Mouse (Mus musculus) kidney, adult 9 months (tissue): ENCODE results near the gene Naa35.

Experiments used
- DNase-seq: peaks from one replicate; pipeline ENCODE4 v3.0.0; 2022

The Naa35 gene

DNA sequence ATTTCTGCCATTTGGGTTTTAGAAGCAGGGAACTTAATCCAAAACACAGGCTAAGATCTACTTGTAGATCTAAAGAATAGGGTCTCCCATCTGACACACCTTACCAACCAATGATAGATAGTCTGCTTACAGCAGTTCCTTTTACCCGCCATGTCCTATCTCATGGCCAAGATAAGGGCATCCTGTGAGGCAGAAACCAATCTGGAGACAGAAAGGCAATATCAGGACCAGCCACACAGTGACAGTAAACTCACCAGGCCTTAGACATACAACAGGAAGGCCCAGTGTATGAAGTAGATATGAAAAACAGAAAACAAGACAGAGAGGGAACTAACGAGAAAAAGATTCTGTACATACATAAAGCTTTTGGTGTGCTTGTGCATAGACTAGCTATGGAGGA is 57.8 kb downstream of the Naa35 start:
- DNase-seq, result no peak

DNA sequence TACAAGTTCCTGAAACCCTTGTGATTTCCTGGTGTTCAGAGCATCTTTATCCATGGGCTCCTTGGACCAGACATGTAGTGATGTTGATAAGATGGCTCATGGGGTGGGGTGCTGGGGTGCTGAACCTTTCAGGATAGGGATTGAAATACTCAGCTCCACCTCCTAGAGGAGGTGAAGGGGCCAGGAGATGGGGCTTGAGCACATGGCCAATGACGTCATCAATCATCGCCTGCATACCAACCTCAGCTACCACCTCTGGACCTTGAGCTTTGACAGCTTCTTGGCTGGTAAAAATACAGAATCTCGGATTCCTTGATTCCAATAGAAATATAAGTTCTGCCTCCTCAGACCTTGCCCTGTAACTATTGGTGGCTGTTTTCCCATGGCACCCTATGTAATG is 60.4 kb downstream of the Naa35 start:
- DNase-seq, result no peak

DNA sequence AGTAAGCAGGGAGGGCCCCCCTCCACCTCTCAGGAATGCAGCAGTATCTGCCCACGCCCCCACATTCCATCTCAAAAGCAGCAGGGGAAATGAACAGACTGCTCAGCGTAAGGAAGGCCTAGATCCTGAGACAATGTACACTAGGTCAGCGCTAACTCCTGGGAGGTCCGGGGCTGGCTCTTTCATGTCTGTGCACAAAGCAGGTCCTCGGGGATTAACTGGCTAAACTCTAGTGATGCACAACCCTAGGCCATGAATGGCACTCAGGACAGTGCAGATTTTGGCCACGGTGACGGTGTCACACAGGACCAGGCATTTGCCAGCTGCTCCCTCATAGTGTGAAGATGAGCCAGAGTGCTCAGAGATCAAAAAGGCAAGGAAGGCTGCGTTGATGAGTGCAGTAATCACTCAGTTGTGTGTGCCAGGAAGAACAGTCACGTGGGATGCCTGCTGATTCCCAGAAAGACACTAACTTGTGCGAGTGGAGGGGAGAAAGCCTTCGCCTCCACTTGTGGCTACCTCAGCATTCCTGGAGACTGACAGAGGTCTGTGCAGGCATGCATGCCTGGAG is 61.7 kb downstream of the Naa35 start:
- peak; percentile 36 for DNase-seq

DNA sequence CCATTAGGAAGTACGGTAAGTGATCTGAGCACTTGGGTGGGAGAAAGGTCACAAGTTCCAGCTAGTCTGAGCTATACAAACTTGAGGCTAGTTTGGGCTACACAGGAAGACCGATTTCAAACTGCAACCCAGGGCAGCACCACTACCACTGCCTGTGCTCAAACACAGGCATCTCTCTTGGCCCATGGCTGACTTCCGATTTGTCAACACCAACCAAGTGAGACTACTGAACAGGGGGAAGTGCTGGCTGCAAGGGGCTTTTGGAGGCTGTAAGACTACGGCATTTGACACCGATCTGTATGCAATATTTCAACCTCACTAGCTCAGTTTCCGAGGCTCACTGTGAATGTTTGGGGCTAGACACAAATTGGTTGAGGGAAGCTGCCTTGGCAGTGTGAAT is 62.4 kb downstream of the Naa35 start:
- no peak for DNase-seq

DNA sequence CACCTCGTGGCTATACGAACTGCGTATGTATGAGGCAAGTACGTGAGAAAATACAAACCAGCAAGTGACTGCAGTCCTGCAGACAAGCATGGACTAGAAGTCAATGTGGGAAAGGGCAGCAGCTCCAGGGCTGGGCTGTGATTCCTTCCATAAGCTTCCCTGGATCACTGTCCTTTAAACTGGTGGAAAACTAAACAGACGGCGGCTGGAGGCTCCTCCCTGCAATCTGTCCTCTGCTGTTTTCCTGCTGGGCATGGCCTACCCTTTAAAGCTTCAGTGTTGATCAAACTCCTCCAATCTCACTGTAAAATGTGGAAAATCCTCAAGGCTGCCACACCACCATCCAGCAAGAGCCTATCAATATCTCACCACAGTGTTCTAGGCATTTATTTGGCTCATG is 63.5 kb downstream of the Naa35 start:
- DNase-seq, result no peak

DNA sequence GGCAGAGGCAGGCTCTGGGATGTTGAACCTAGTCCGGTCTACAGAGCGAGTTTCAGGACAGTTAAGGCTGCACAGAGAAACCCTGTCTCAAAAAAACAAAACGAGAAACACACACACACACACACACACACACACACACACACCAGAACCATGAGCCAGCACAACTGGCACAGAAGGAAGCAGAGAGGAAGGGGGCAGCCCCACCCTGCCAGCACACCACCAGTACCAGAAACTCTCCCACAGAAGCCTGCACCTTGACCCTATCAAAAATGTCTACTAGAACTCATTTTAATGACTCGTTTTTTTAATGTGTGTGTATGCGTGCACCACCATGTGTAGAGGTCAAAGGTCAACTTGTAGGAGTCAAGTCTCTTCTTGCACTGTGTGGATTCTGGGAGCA is 64.7 kb downstream of the Naa35 start:
- DNase-seq, result no peak

DNA sequence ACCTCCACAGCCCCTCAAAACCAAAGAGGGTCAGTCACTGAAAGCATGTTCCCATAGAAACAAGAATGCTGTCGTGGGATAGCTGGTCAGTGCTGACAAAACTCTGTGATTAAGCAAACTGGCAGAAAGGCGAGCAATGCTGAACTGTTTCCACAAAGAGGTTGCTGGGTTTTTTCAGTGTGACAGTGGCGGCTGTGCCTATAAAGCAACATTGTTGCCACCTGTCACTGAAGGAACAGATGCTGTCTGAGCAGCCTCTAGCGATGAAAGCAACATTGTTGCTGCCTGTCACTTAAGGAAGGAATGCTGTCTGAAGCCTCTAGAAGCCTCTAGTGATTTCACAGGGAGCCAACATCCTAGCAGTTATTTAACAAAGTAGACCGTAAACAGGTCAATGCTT is 67.6 kb downstream of the Naa35 start:
- DNase-seq, result no peak

DNA sequence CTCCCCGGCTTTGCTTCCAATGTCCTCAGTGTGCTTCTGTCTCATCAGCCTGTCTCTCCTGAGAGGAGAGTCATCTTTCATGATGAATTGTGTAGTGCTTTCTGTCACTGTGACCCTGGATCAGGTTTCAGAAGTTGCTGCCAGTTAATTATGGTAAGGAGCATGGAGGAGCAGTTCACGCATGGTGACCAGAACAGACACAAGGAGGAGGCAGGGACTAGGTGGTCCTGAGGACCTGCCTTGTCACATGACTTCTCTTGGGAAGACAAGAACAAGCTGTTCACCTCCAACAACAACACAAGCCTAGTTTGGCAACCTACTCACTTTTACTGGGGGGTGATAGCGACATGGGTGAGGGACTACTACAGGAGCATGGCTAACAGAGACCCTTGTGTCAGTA is 68.1 kb downstream of the Naa35 start:
- no peak for DNase-seq

DNA sequence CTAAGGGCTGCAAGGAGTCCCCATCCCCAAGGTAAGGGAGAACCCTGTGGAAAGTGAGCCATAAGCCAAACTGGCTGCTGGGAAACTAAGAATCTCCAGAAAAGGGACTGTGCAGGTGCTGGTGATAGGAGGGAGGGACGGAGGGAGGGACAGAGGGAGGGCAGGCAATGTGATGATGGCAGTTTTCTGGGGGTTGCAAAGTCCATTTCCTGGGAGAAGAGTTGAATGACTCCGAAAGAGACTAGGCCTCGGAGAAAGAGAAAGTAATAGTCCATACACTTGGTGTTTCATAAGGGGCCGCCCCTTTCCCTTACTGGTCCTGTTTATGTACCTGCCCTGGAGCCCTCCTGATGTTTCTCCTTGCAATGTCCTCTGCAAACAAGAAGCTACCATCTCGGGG is 69.4 kb downstream of the Naa35 start:
- no peak for DNase-seq

DNA sequence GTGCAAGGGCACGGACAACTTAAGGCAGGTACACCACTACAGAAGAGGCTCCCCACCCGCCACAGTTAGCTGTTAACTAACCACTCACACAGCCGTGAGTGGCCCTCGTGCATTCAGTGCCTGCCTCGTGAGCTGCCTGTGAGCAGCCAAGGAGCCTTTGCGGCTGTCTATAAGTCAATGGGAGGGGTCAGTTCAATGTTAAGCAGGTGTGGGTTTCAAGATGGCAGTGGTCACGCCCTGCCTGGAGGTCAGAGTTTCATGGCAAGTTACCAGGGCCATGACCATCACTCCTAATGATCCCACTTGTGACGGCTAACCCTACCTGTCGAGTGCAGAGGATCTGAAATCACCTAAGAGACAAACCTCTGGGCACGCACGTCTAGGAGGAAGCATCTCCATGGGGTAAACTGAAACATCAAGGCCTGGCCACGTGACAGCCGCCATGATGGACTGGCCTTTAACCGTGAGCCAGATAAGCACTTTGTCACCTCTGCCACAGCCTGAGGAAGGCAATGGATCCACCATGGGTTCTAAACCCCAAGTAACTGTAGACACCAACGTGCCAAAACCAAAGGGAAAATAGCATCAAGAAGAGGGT is 70.8 kb downstream of the Naa35 start:
- no peak for DNase-seq

DNA sequence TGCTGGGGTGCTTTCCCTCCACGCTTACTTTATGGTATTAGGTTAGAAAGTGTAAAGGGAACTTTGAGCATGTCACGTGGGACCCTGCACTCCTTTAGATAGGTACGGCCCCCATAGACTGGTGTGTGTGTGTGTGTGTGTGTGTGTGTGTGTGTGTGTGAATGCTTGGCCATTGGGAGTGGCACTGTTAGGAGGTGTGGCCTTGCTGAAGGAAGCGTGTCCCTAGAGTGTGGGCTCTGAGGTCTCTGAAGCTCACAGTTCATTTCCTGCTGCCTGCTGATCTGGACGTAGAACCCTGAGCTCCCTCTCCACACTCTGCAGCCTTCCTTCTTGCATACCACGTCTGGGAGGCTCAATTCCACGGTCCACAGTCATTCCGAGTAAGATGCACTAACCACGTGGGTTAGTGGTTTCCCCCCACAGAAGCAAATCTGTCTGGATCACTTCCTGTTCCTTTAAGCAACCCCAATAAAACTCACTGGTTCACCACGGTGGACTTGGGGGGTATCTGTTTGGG is 71.3 kb downstream of the Naa35 start:
- DNase-seq, result peak; percentile 17

DNA sequence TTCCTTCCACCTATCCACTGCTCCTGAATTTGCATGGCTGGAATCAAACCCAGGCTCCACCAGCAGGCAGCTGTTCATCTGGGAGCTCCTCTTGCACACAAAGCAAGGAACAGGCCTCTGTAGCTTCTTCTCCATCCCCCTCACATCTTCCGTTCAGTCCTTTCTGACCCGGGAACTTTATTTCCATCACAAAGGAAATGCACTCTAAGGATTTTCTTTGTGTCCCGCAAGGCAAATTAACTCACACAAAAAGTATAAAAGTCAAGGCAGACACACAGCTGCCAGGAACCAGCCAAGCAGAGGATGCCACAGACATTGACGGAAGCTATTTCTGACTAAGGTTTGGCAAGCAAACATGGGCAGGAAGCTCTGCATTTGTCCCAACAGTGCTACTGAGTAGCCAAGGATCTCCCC is 71.9 kb downstream of the Naa35 start:
- DNase-seq, result peak; percentile 44

DNA sequence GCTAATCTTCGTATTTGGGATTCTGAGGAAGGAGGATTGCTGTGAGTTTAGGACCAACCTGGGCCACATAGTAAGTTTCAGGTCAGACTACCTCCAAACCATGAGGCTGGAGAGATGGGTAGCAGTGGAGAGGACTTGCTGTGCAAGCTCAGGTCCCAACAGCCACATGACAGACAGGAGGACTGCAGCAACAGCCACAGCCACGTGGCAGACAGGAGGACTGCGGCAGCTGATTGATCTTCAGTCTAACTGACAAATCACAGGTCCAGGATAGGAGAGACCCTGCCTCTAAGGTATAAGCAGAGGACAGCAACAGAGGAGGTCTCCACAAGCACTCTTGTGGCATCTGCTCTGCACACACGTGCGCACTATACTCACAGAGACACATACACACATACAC is 72.7 kb downstream of the Naa35 start:
- DNase-seq, result no peak

DNA sequence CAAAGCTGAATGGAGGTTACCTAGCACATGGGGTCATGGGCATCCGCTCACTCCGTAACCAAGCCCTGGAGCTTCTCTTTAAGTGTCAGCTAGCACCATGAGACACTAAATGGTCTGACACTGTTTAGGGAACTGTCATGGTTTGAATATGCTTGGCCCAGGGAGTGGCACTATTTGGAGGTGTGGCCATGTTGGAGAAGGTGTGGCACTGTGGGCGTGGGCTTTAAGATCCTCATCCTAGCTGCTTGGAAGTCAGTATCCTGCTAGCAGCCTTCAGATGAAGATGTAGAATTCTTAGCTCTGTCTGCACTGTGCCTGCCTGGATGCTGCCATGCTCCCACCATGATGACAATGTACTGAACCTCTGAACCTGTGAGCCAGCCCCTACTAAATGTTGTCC is 75.3 kb downstream of the Naa35 start:
- DNase-seq, result no peak

DNA sequence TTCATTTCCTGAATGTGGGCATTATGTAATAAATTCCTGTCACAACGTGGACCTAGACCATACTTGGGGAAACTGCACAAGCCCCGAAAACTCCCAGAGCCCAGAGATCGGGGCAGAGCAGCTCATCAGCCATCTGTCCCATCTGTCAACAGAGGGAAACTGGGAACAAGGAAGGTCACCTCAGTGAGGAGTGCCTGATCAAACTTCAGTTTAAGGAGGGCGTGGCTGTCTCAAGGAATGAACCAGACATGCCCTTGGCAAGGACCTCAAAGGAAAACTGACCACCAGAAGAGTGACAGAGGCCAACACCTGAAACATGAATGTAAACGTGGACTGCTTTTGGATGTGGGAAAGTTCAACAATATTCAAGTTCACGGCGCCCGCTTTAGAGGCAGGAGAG is 76.3 kb downstream of the Naa35 start:
- DNase-seq, result no peak

DNA sequence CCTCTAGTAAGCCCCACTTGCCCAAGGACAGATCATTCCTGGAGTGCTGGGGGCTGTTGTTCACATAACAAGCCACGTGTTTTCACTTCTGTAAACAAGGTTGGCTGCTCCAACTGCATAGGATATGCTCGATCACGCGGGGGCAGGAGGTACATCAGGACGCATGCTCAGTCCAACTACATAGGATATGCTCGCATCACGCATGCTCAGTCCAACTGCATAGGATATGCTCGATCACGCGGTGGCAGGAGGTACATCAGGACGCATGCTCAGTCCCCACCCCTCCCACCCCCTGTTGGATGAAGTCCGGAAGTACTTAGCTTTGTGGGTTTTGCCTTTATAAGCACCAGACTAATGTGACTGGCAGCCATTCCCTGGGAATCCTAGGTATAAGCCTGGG is 76.9 kb downstream of the Naa35 start:
- DNase-seq, result no peak

DNA sequence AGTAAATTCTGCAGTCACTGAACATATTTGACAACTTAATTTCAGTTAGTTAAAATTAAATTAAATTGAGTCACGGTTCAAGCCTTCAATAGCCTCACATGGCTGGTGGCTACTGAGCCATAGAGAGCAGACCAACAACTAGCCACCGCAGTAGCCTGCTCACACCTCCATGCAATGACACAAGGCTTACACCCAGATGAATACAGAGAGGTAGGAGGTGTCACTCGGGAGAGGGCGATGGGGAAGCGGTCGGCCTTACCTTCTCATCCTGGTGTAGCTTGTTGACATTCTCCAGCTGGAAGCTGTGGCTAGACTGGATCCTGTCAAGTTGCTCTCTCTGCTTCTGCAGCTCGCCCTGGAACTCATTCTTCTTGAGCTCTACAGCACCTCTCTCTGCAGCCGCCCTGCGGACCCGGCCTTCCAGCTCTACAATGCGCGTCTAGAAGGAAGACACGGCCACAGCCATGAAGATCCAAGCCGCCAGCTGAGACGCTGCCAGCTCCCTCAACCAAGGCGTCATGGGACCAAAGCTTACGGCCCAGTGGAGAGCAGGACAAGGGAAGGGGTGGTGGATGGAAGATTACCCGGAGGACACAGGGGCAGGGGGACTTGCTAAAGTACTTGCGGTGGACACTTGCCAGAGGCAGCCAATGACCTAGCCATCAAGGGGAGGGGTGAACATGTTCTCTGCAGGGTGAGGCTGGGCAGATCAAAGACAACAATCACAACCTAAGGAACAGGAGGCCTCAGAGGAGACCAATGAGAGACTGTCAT is 79.1 kb downstream of the Naa35 start:
- DNase-seq, result peak; percentile 44

DNA sequence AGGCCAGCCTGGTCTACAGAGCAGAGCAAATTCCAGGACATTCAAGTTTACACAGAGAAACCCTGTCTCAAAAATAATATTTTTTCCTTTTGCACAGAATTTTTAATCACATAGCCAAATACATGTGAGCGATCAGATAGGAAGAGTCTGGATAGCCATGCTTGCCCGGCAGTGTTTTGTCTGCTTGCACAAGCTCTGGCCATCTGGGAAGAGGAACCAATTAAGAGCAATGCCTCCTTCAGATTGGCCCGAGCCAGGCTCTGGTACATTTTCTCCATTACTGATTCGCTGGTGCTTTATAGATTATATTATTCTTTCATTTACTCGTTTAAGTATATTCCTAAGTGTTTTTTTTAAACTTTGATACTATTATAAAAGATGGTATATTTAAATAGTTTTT is 82.7 kb downstream of the Naa35 start:
- no peak for DNase-seq

DNA sequence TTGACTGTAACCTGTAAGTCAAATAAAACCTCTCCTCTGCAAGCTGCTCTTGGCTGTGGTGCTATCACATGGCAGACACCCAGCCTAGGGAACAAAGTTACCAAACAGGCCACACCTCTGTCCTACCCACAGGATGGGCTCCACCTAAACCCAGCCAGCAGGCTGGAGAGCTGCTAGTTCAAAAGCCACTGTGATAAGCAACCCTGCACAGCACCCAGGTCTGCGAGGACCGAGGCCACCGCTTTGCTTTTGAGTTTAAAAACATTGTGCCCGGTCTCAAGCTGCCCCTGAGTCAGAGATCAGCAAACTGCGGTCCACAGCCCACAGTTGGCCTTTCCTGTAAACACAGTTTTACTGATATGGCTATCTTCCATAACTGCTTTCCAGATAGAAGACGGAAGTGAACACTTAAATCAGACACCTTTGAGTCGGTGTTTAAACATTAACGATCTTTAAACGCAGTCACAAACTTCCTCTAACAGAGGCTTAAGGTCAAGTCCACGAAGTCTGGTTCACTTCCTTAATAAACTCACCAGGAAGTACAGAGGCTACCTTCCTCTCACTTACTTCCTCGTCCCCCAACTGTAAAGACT is 83.5 kb downstream of the Naa35 start:
- peak; percentile 45 for DNase-seq

DNA sequence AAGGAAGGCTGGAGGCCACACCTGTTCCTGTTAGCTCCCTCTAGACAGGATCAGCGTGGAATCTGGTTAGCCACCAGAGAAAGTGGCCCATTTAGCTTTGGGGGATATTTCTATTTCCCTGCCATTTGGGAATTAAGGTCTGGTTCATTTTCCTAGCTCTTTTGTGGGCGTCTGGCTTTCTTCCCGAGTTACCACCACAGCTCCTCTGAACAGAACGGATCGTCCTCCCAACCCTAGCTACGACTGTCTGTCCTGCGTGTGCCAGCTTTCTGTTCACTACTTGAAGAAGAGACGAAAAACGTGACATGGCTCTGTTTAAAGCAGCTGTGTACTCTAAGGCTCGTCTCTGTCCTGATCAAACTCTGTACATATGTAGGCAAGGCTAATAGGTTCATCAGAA is 84.9 kb downstream of the Naa35 start:
- DNase-seq, result no peak

DNA sequence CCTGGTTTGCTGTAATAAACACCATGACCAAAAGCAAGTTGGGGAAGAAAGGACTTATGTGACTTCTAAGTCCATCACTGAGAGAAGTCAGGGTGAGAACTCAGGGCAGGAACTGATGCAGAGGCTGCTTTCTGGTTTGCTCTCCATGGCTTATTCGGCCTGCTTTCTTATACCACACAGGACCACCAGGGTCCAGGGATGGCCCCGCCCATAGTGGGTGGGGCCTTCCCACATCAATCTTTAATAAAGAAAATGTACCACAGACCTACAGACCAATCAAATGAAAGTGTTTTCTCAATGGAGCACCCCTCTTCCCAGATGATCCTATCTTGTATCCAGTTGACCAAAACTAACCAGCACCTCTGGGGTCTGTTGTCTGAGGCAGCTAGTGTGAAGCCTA is 86.5 kb downstream of the Naa35 start:
- no peak for DNase-seq

DNA sequence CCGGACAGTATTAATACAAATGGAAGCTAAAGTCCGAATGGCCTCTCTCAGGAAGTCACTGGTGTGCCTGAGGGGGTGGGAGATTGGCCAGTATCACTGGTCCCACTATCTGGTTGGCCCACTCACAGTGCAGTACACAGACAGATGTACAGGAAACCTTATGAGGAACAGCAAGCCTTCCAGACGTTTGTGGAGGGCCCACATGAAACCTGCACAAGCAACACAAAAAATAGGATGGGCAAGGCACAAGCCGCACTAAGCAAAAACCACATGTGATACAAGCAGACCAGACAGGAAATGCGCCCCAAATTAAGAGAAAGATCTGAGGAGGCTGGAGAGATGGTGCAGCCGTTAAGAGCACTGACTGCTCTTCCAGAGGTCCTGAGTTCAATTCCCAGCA is 87.2 kb downstream of the Naa35 start:
- no peak for DNase-seq

DNA sequence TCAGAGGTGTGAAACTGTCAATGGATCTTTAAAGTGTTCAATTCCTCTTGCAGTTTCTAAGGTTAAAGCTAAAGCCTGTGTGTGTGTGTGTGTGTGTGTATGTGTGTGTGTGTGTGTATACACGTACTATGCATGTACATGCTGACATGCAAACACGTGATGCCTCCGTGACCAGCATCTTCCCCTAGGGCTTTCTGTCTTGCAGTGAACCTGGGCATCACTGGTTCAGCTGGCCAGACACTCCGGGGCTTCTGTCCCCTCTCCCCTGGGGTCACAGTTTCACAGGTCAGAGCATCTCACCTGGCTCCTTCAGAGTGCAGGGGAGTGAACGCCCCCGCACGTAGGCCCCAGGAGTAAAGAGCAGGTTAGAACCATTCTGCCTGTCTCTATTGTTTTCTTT is 88.5 kb downstream of the Naa35 start:
- DNase-seq, result no peak

DNA sequence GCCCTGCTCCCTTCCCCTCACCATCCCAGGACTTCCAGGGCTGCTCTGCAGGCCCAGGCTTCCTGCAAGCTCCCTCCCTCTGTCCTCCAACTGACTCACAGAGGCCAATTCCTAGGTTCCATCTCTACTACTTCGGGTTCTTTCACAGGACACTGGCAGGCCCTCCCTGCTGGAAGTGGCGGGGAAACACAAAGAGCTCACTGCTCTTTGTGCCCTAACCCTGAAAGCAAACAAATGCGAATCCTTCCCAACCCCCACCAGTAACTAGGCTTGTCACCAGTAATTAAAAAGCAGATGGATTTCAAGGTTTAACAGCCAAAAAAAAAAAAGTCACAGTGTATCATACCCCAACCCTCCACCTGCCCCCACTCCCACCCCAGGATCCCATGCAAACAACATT is 89.2 kb downstream of the Naa35 start:
- DNase-seq, result no peak
